Mouse (Mus musculus) MEL (cell line): ENCODE measurements around the gene Macc1.

Experiments used
- CTCF ChIP-seq, 3 experiments: IDR thresholded peaks in 2 of 3; conservative IDR thresholded peaks in 1 of 3; 2 replicates each; pipeline ENCODE4 v1.5.1; 2011 to 2012; ENCODE audit warnings: low read length in 3 of 3, low read depth in 2 of 3, mild to moderate bottlenecking in 2 of 3, improper control_type of control experiment in 1 of 3, inconsistent platforms in 1 of 3, mixed read lengths in 1 of 3, moderate library complexity in 1 of 3; ENCODE audit not compliant: control insufficient read depth in 1 of 3, insufficient read depth in 1 of 3, poor library complexity in 1 of 3, severe bottlenecking in 1 of 3
- GATA1 ChIP-seq: IDR thresholded peaks from 2 replicates; pipeline ENCODE4 v1.6.1; 2011; ENCODE audit warnings: low read depth, low read length, improper control_type of control experiment
- MAZ ChIP-seq: IDR thresholded peaks from 2 replicates; pipeline ENCODE4 v1.6.1; 2012; ENCODE audit warnings: low read depth, mild to moderate bottlenecking, inconsistent platforms, low read length, improper control_type of control experiment
- NELFE ChIP-seq: IDR thresholded peaks from 2 replicates; pipeline ENCODE4 v1.6.1; 2011; ENCODE audit warnings: low read depth, low read length, improper control_type of control experiment
- POLR2A ChIP-seq, 2 experiments: IDR thresholded peaks; 2 replicates each; pipeline ENCODE4 v1.6.1; 2011 to 2012; ENCODE audit warnings: low read length in 2 of 2, mild to moderate bottlenecking in 2 of 2, control low read depth in 1 of 2, improper control_type of control experiment in 1 of 2, low read depth in 1 of 2, moderate library complexity in 1 of 2; ENCODE audit not compliant: control insufficient read depth in 1 of 2, insufficient read depth in 1 of 2, poor library complexity in 1 of 2
- SIN3A ChIP-seq: IDR thresholded peaks from 2 replicates; pipeline ENCODE4 v1.6.1; 2012; ENCODE audit warnings: low read length, improper control_type of control experiment, inconsistent platforms
- TAL1 ChIP-seq: IDR thresholded peaks from 2 replicates; pipeline ENCODE4 v1.6.1; 2012; ENCODE audit warnings: mild to moderate bottlenecking, inconsistent platforms, low read length, moderate library complexity, mixed read lengths
- ZKSCAN1 ChIP-seq: IDR thresholded peaks from 2 replicates; pipeline ENCODE4 v1.6.1; 2012; ENCODE audit warnings: low read depth, mild to moderate bottlenecking, inconsistent platforms, low read length, improper control_type of control experiment, moderate library complexity

GRCm38 (mm10) chr12:119398046-119398659 is 84.1 kb downstream of the Macc1 start:
- TF ChIP-seq CTCF (IDR thresholded peaks at IDR 0.05 in 2 of 3, conservative IDR thresholded peaks at IDR 0.05 in 1 of 3; ENCODE audit: control insufficient read depth in 1 of 3, insufficient read depth in 1 of 3, low read depth in 2 of 3, low read length in 3 of 3, poor library complexity in 1 of 3, severe bottlenecking in 1 of 3): no peak
- no peak for TF ChIP-seq TAL1
- TF ChIP-seq POLR2A (IDR thresholded peaks at IDR 0.05; ENCODE audit: control insufficient read depth in 1 of 2, insufficient read depth in 1 of 2, low read depth in 1 of 2, low read length in 2 of 2, poor library complexity in 1 of 2): no peak
- no peak for TF ChIP-seq GATA1
- no peak for TF ChIP-seq MAZ
- TF ChIP-seq NELFE: no peak
- no peak for TF ChIP-seq SIN3A
- no peak for TF ChIP-seq ZKSCAN1
